Mouse (Mus musculus) liver, embryonic 14.5 days (tissue): ENCODE data around the gene Relt. TPM values are rescaled to one million over a fixed set of nuclear protein-coding genes. Genes with fewer than 3 reads are reported as not detected.
"Not testable (repeated sequence)": the region's sequence is repeated elsewhere in the genome, so short reads cannot be mapped to it uniquely, and the experiment has no call there.

Experiments used
- ATAC-seq: fragments of 200-750 bp; cut with Nextera tagmentation; 2 replicates; pipeline ENCODE4 v1.8.0; 2017; ENCODE audit warnings: moderate number of reproducible peaks, mild to moderate bottlenecking, moderate library complexity; ENCODE audit not compliant: insufficient read depth
- DNase-seq, 3 experiments: peaks; one replicate each; pipeline ENCODE4 v3.0.0-alpha.2; 2012 to 2013; ENCODE audit warnings: low read depth in 3 of 3, low spot score in 3 of 3
- H3K27ac ChIP-seq: fragments of 300-500 bp; sonication (generic); 2 replicates; pipeline ENCODE4 v1.5.1; 2014; ENCODE audit warnings: moderate library complexity, mild to moderate bottlenecking, control low read depth, inconsistent platforms
- H3K27me3 ChIP-seq: fragments of 300-500 bp; sonication (generic); 2 replicates; pipeline ENCODE4 v1.6.1; 2014; ENCODE audit warnings: mild to moderate bottlenecking, low read length, moderate library complexity; ENCODE audit not compliant: control insufficient read depth, insufficient read depth
- H3K36me3 ChIP-seq: fragments of 300-500 bp; sonication (generic); replicated peaks from 2 replicates; pipeline ENCODE4 v1.6.1; 2014; ENCODE audit warnings: low read depth; ENCODE audit not compliant: control insufficient read depth, insufficient read depth
- H3K4me1 ChIP-seq, 2 experiments: fragments of 200-500 bp in 1 of 2; fragments of 300-500 bp in 1 of 2; sonication (generic) in 1 of 2; replicated peaks; 2 replicates each; pipeline ENCODE4 v1.6.1; 2012 to 2014; ENCODE audit warnings: antibody characterized with exemption in 1 of 2, inconsistent platforms in 1 of 2, low read length in 1 of 2; ENCODE audit not compliant: control insufficient read depth in 2 of 2, insufficient read depth in 2 of 2
- H3K4me2 ChIP-seq: fragments of 300-500 bp; sonication (generic); 2 replicates; pipeline ENCODE4 v1.6.1; 2014; ENCODE audit warnings: low read depth, mild to moderate bottlenecking, control low read depth, moderate library complexity
- H3K4me3 ChIP-seq, 2 experiments: fragments of 200-500 bp in 1 of 2; fragments of 300-500 bp in 1 of 2; sonication (generic) in 1 of 2; 2 replicates each; pipeline ENCODE4 v1.5.1; 2012 to 2014; ENCODE audit warnings: low read depth in 2 of 2, low read length in 2 of 2, mild to moderate bottlenecking in 2 of 2, control low read depth in 1 of 2, inconsistent platforms in 1 of 2, moderate library complexity in 1 of 2; ENCODE audit not compliant: insufficient read depth in 1 of 2
- H3K9ac ChIP-seq: fragments of 300-500 bp; sonication (generic); replicated peaks from 2 replicates; pipeline ENCODE4 v1.6.1; 2014; ENCODE audit warnings: mild to moderate bottlenecking, control low read depth, moderate library complexity
- H3K9me3 ChIP-seq: fragments of 300-500 bp; sonication (generic); 2 replicates; pipeline ENCODE4 v1.6.1; 2016; ENCODE audit warnings: low read length, mixed read lengths; ENCODE audit not compliant: control insufficient read depth
- CTCF ChIP-seq: IDR thresholded peaks from 2 replicates; pipeline ENCODE4 v1.5.1; 2016; ENCODE audit warnings: antibody characterized with exemption, low read depth, control low read depth
- EP300 ChIP-seq: IDR thresholded peaks from 2 replicates; pipeline ENCODE4 v1.6.1; 2016; ENCODE audit warnings: antibody characterized with exemption, low read depth
- WGBS: fragments of 180-500 bp; shearing (Covaris S2); extraction: QIAGEN DNeasy Blood & Tissue Kit; methylation state at CpG from one replicate; pipeline ENCODE4 v1.1.7; 2014; ENCODE audit not compliant: insufficient replicate concordance; 5-methylcytosine and 5-hydroxymethylcytosine counted together
- polyA plus RNA-seq, 2 experiments: library from polyadenylated mRNA; depleted of rRNA in 1 of 2; stranded (reverse) in 1 of 2; unstranded in 1 of 2; fragments of >200 nt; fragmentation: Nextera tagmentation in 1 of 2; extraction: Ambion mirVana in 1 of 2; gene quantifications; 2 replicates each; pipeline versions ENCODE4 v1.2.1 to v1.2.3; 2012 to 2014

Gene Relt
- polyA plus RNA-seq, 2 experiments, result 11.7 to 17.2 TPM

DNA sequence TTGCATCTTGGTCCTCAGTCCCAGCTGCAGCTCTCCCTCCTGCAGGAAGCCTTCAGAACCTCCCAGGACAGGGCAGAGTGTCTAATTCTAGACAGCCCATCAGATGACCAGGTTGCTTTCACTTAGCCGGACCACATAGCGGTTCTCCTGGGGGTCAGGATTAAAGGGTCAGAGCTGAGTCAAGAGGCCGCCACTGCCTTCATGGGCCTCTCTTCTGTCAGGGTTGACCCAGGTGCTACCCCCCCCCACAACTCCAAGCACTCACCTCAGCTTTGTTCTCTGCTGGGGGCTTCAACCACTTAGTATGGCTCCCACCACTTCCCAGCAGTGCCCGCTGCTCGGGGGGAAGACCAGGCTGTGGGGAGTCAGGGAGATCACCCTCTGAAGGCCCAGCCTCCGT is 16.1 kb downstream of the Relt start:
- no peak for TF ChIP-seq CTCF
- no peak for TF ChIP-seq EP300
- no peak for ATAC-seq
- WGBS, result 86% methylated on average over 6 of the region's 6 CpGs
- Histone ChIP-seq H3K9me3 (no peaks in the 10 kb centered on the region; the same call in 1 of the 2 replicates), H3K4me2 (no peak overlapping the region), H3K27ac (no peak overlapping the region), H3K9ac (no peak overlapping the region), H3K4me3 (no peak overlapping the region), H3K36me3 (peaks cover 59% of the 10 kb centered on the region), H3K27me3 (no peaks in the 10 kb centered on the region), H3K4me1 (peaks cover 29 to 34% of the 10 kb centered on the region in 2 experiments)
- DNase-seq, result no peak

DNA sequence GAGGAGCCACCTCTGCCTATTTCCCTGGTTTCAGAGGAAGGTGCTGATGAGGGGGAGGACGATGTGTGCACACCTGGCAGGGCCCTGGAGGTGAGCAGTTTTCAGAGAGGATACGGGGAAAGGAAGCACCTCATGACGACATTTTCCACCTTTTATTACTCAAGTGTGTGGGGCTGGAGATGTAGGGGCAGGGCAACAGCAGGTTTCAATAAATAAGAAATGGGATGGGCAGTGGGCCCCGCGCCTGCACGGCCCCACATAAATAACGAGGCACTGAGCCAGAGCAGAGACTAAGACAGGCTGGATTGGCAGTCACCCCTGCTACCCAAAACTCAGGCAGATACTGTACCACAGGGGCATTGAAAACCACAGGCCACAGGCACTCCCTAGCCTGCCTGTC is 17.2 kb downstream of the Relt start:
- 69% methylated on average over 7 of the region's 7 CpGs for WGBS
- not testable (repeated sequence) for H3K27me3 ChIP-seq, H3K4me3 ChIP-seq, H3K9me3 ChIP-seq, DNase-seq, H3K4me2 ChIP-seq, ATAC-seq, H3K9ac ChIP-seq
- Histone ChIP-seq H3K27ac (peak overlapping the region; percentile 99), H3K4me1 (peaks cover 30 to 37% of the 10 kb centered on the region in 2 experiments), H3K36me3 (peaks cover 54% of the 10 kb centered on the region)

DNA sequence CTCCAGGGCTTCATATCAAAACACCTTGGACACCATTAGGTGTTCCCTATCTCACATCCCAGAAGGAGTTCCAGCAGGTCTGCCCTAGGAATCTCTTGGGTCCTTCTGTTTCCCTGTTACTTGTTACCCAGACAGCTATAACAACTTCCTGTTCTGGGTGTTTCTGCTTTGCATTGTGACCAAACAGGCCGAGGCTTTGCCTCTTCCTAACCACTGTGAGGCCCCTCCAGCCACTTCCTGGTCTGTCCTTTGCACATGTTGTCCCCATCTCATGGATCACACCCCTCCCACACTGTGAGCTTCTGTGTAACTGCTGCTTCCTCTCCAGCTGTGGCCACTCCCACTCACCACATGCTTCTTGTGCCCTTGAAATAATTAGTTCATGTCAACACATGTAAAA is 17.8 kb downstream of the Relt start:
- Histone ChIP-seq H3K4me2 (peak overlapping the region; percentile 93), H3K27ac (peak overlapping the region; percentile 99), H3K9ac (peak overlapping the region; percentile 60), H3K4me3 (no peak overlapping the region), H3K9me3 (no peaks in the 10 kb centered on the region; the same call in 1 of the 2 replicates), H3K36me3 (peaks cover 49% of the 10 kb centered on the region), H3K4me1 (peaks cover 36 to 43% of the 10 kb centered on the region in 2 experiments), H3K27me3 (no peaks in the 10 kb centered on the region)
- 4% methylated on average over 1 of the region's 1 CpGs for WGBS
- peak in 1 of 3 experiments; percentile 74 for DNase-seq
- TF ChIP-seq EP300 (peak; percentile 46), CTCF (no peak)
- ATAC-seq, result no peak

DNA sequence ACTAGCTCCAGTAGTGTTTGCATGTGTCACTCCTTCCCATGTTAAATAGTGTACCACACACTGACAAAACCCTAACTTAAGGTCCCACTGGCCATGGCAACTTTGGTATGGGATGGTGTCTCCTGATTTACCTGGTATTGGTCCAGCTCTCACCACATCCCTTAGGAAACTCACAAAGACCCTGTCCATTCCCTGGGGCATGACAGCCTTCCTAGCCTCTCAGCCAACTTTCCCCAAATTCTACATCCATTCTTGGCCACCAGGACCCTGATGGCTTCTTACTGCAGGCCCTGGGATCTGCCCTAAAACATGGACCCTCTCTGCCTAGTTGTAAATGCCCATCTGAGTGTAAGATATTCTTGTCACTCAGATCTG is 18.2 kb downstream of the Relt start:
- Histone ChIP-seq H3K36me3 (peaks cover 46% of the 10 kb centered on the region), H3K4me3 (peak overlapping the region in 1 of 2 experiments; percentile 27; a peak in 2 of 4 replicates), H3K9me3 (no peaks in the 10 kb centered on the region; the same call in 1 of the 2 replicates), H3K27me3 (no peaks in the 10 kb centered on the region), H3K9ac (peak overlapping the region; percentile 60), H3K27ac (peak overlapping the region; percentile 99), H3K4me1 (peaks cover 40 to 47% of the 10 kb centered on the region in 2 experiments), H3K4me2 (peak overlapping the region; percentile 93)
- ATAC-seq (no peak), DNase-seq (no peak)
- TF ChIP-seq EP300 (no peak), CTCF (no peak)

DNA sequence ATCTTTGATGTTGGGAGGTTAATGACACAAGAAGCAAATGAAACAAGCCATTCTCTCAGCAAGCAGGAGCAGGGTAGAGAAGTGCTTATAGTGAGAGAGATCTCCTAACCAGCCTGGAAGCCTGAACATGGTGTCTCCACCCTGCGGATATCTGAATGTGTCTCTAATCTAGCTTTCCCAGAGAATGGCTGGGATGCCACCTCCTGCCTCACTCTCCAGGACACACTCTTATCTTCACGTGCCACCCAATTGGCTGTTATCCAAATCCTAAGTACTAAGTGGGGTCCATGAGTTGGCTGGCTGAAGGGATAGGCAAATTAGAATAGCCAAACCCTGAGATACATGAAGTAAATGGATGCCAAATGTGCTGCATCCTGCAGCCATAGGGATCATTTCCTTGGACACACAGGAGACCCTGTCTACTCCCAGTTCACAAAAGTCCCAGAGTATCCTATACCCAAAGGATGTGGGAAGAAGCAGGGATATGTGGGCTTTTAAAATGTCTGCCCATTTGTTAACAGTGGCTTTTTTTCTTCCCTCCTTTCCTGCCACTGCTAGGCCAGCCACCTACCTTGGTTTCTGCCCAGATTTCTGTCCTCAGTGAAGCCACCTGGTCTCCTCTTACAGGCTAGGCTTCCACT is 18.7 kb downstream of the Relt start:
- H3K27ac ChIP-seq, result peak overlapping the region; percentile 99
- H3K9me3 ChIP-seq, result no peaks in the 10 kb centered on the region; the same call in 1 of the 2 replicates
- peak; percentile 93 for ATAC-seq
- H3K4me3 ChIP-seq, result peak overlapping the region; percentile 30 to 49
- WGBS, result 19% methylated on average over 2 of the region's 2 CpGs
- peaks cover 41% of the 10 kb centered on the region for H3K36me3 ChIP-seq
- TF ChIP-seq CTCF (no peak), EP300 (peak; percentile 99)
- H3K9ac ChIP-seq, result peak overlapping the region; percentile 80
- peaks cover 45 to 52% of the 10 kb centered on the region in 2 experiments for H3K4me1 ChIP-seq
- peak overlapping the region; percentile 93 for H3K4me2 ChIP-seq
- DNase-seq, result peak; percentile 95 to 98 (median 97)
- no peaks in the 10 kb centered on the region for H3K27me3 ChIP-seq
